Mouse (Mus musculus): ENCODE results near the gene Esrra.

GRCm38 (mm10) chr19:6949951-6950350, 28.3 kb upstream of the Esrra start:
- TF ChIP-seq CTCF (IDR thresholded peaks at IDR 0.05; ENCODE audit: extremely low read depth, insufficient read depth, low read length), result no peak
- TF ChIP-seq POLR2A (IDR thresholded peaks at IDR 0.05; ENCODE audit: extremely low read depth, insufficient read depth, low read length), result no peak
